Mouse (Mus musculus): Measurements from ENCODE around the gene Gm10521.
"Not testable (repeated sequence)": the region's sequence is repeated elsewhere in the genome, so short reads cannot be mapped to it uniquely, and the experiment has no call there.

The Gm10521 gene

DNA sequence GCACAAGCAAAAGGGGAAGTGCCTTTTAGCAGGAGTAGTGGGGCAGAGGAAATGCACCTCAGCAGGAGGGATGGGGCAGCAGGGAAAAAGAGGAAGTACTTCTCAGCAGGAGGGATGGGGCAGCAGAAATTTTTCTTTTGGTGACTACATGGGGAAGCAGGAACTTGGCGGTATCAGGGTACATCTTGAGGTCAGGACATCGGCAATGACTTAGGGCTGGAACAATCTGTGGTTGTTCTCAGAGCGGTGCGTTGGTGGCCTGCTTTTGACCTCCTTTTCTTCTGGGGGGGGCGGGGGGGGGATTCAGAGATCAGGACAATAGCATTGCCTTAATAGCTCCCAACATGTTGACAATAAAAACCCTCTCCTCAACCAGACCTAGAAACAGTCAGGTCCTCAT lies at the start of gene Gm10521:
Gene Gm10521 (plus strand): TSS at position 301 of the 400 bp plus-strand sequence.
- in situ Hi-C loops (cut with MboI), result not testable (repeated sequence)

DNA sequence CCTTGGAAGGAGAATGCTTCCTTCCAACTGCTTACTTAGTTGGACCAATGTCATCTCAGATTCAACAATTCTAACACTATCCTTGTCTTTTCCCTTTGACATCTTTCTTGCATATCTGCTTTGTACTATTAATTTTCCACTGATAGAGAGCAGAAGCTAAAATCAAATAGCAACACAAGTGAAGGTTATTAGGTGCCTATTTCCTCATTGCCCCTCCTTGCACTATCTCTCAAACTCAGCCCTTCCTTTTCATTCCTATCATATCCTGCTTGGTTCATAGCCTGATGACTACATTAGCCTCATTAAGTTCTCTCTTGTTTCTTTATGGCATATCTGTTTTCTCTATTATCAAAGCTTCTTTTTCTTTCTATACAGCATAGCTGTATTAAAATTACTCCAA lies 47.3 kb upstream of the Gm10521 start:
- in situ Hi-C loops (cut with MboI), result no loop called here

DNA sequence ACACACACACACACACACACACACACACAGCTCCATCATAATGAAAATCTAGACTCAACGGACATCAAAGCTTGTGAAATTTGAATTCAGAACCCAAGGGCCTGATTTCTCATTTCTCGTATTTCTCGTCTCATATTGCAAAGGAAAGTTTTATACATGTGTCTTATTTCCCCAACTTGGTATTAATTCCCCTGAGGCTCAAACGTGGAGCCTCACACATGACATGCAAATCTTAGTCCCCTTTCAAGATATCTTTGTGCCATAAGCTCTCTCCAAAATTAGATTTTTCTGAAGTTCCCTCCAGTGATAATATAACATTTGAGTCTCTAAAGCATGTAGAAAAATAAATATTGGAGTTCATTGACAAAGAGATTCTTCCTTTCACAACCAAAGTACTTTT lies 46.7 kb upstream of the Gm10521 start:
- in situ Hi-C loops (cut with MboI), result no loop called here

DNA sequence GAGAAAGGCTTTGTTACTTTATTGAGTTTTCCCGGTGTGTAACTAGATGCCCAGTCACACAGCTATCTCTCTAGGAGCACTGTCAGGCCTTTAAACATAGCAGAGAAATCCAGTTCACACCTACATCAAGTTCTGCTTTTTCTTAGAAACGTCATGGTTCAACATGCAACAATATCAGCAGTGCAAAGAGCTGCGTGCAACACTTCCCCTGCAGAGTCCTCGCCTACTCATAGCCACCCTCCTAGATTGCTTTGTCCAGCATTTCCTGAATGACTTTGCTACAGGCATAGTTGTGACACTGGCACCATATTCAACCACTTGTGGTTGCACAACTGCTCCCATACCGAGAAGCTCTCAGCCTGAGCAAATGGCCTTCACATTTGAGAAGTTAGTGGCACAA lies 46.0 kb upstream of the Gm10521 start:
- in situ Hi-C loops (cut with MboI), result no loop called here

GRCm38 (mm10) chr1:171865467-171865866 lies 30.0 kb upstream of the Gm10521 start:
- in situ Hi-C loops (cut with MboI), result no loop called here

DNA sequence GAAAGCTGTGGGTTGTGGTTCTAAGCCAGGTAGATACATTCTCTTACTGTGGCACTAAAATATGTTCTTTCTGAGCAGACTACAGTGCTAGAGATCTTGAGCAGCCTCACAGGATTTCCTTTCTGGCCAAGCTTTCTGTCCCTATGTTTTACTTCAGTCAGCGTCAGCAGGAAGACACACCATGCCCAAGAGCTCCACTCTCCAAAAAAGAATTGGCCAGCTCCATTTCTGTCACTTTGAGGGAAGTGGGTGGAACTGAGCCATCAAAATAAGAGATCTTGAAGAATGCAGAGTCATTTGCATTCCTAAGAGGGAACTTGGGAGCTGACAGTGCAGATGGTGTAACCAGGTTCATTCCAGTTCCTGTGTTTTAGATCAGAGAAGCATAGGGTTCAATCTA lies 8.5 kb upstream of the Gm10521 start:
- in situ Hi-C loops (cut with MboI), result no loop called here

GRCm38 (mm10) chr1:171904011-171904410 lies 8.5 kb downstream of the Gm10521 start:
- in situ Hi-C loops (cut with MboI), result no loop called here

- in situ Hi-C loops (cut with MboI), result no loop called here
Observed at GRCm38 (mm10) chr1:171915638-171916458, 20.4 kb downstream of the Gm10521 start.

DNA sequence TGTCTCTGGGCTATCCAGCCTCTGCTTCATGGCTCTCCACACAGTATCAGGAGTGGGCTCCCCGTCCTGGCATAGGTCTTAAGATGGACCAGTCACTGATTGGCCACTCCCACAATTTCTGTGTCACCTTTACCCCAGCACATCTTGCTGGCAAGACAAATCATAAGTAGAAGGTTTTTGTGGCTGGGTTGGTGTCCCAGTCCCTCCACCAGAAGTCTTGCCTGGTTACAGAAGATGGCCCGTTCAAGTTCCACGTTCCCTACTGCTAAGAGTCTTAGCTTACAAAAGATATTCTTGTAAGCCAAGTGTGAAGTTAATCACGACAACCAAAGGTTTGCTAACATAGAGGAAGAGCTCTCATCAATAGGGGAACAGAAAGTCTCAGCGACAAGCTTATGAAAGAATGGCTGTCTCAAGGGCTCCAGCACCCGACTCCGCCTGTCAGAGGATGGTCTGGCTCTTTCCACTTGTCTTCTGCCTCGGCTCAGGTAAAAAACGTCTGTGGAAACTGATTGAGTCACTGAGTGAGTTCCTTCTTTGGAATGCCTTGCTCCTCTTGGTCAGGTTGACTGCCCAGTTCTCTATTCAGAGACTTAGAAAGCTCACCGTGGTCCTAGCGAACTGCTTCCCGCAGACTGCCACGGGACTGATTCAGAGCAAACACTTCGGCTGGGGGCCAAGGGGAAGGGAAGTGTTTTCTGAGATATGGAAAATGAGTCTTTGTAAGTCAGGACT lies 22.0 kb downstream of the Gm10521 start, which contains the start of gene Slamf6:
Gene Slamf6 (plus strand): TSS at position 211 of the 735 bp plus-strand sequence.
- in situ Hi-C loops (cut with MboI), result no loop called here

- in situ Hi-C loops (cut with MboI), result no loop called here
Observed at GRCm38 (mm10) chr1:171918136-171918920, 22.9 kb downstream of the Gm10521 start.

- in situ Hi-C loops (cut with MboI), result no loop called here
Observed at GRCm38 (mm10) chr1:171919193-171919592, 23.7 kb downstream of the Gm10521 start.

DNA sequence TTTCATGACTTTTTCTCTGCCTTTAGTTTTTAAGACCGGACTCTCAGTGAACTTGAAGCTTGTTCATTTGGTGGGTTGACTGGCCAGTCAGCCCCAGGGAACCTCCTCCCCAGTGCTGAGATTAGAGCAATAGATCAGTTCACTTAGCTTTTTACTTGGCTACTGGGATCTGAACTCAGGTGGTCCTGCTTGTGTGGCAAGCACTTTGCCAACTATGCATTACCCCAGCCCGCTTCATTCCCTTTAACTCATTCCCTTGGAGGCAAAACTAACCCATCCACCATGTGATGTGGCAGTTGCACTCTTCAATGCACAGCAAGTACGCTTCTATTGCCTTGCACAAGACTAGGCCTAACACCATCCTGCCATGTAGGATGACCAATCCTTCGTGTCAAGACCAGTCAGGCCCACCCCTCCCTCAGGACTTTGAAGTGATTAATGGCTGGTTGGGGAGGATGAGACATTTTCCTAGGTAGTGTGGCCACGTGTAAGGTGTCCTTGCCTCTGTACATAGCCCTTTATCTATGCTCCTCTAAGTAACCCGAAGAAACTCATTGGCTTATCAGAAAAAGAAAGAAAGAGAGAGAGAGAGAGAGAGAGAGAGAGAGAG lies 24.5 kb downstream of the Gm10521 start:
- in situ Hi-C loops (cut with MboI), result no loop called here

DNA sequence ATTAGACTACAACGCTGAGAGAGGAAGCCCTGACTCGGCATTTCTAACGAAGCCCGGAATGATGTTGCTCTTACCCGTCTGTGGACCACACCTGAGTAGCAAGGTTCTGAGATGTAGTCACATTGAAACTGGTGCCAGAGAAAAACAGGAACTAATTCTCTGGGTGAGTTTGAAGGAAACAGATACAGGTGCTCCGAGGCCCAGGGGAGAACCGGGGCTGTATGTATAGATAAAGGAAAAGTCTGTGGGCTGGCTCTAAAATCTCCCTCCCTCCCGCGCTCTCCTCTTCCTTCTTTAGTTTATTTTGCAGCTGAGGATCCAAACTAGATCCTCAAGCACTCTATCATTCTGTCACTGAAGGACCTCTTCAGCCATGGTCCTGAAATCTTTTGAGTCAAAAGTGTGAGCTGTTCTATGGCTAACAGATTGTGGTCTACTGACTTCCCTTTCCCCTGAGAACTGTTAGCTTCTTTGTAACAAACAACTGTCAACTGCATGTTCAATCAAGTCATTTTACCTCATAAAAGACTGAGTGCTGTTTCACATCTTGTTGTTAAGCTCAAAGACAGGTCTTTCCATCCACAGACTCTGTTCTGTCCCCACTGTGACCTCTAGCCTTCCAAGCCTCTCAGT lies 25.6 kb downstream of the Gm10521 start:
- in situ Hi-C loops (cut with MboI), result no loop called here

DNA sequence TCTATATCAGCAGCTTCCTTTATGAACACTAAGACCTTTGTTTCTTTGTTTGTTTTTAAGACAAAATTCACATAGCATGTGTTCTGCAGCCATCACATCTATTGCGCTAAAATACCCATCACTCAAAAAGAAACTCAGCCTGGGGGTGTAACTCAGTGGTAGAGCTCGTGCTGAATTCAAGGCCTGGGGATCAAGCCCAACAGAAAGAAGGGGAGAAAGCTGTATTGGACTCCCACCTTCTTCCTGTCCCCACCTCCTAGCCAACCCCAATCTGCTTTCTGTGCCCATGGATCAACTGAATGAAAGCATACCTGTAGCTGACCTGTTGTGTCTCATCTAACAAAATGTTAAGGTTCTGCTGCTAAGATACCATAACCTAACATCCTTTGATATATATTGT lies 26.2 kb downstream of the Gm10521 start:
- in situ Hi-C loops (cut with MboI), result no loop called here

DNA sequence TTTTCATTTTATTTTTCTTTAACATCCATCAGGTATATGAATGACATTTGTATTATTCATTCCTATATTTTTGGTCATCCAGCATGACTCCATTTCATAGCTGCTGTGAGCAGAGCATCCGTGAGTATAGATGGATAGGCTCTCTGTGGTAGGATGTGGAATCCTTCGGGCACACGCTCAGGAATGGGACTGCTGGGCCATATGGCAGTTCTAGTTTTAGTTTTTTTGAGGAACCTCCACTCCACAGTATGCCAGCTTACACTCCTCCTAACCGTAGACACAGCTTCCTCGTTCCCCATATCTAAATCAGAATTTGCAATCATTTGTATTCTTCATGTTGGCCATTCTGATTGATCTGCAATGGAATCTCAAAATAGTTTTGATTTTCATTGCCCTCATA lies 27.4 kb downstream of the Gm10521 start:
- in situ Hi-C loops (cut with MboI), result no loop called here

- in situ Hi-C loops (cut with MboI), result no loop called here
Observed at GRCm38 (mm10) chr1:171924900-171925299, 29.4 kb downstream of the Gm10521 start.

GRCm38 (mm10) chr1:171933851-171934250 lies 38.4 kb downstream of the Gm10521 start:
- in situ Hi-C loops (cut with MboI), result no loop called here

GRCm38 (mm10) chr1:171938952-171939948 lies 43.8 kb downstream of the Gm10521 start:
- in situ Hi-C loops (cut with MboI), result no loop called here

DNA sequence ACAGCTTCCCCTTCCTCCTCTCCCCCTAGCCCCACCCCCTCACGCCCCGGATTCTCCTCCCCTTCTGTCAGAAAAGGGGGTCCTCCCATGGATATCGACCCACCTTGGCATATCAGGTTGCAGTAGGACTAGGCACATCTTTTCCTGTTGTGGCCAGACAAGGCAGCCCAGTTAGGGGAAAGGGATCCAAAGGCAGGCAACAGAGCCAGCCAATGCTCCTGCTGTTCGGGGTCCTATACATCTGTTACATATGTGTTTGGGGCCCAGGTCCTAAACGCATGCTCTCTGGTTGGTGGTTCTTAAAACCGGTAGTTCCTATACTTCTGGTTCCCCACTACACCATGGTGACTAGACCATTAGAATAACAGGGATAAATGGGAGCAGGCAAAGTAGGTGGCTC lies 45.2 kb downstream of the Gm10521 start:
- in situ Hi-C loops (cut with MboI), result no loop called here

DNA sequence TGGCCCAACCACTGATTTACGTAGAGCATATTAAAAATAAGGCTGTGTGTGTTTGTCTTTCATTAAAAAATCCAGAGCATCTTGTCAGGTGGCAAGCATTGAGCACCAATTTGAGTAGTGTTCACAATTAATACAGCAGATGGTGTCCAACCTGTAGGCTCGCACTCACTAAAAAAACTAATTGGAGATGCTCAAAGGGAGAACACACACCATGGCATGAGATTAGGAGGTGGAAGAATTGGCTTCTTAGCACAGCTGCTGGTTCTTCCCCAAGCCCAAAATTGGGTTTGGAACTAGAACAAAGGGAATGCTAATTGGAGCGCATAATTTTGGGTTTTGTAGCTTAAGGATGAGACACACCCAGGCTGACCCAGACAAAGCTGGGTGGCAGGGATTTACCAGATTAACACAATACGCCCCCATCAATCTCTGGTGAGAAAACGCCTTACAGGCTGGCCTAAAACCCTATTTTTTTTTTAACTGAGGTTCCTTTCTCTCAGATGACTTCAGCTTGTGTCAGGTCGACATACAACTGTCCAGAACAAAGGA lies 51.1 kb downstream of the Gm10521 start:
- in situ Hi-C loops (cut with MboI), result no loop called here

Measured in mature B cell (primary cell).